Mouse (Mus musculus): ENCODE data around the gene Rapgefl1.
A peak's percentile ranks its signal among the peaks of the same experiment; 100 is the strongest.

The Rapgefl1 gene

GRCm38 (mm10) chr11:98858759-98859731, 22.5 kb downstream of the Rapgefl1 start:
- DNase-seq (ENCODE audit: low spot score in 2 of 2): peak; percentile 80 to 81

GRCm38 (mm10) chr11:98863028-98863750, 26.6 kb downstream of the Rapgefl1 start, which contains the start of gene Wipf2:
Gene Wipf2 (plus strand): TSS chr11:98863638.
- DNase-seq (ENCODE audit: low spot score in 2 of 2): peak; percentile 92 to 93

- DNase-seq (ENCODE audit: low spot score in 2 of 2): peak in 1 of 2 experiments; percentile 48
These were observed 27.3 kb downstream of the Rapgefl1 start for GRCm38 (mm10) chr11:98863751-98864429.

- no peak for DNase-seq (ENCODE audit: low spot score in 2 of 2)
These were observed 30.7 kb downstream of the Rapgefl1 start for GRCm38 (mm10) chr11:98867293-98867692.

- no peak for DNase-seq (ENCODE audit: low spot score in 2 of 2)
These were observed 33.3 kb downstream of the Rapgefl1 start for GRCm38 (mm10) chr11:98869906-98870305.

- DNase-seq (ENCODE audit: low spot score in 2 of 2): no peak
These were observed 34.2 kb downstream of the Rapgefl1 start for GRCm38 (mm10) chr11:98870791-98871190.

GRCm38 (mm10) chr11:98871416-98871815, 34.8 kb downstream of the Rapgefl1 start:
- DNase-seq (ENCODE audit: low spot score in 2 of 2): no peak

- DNase-seq (ENCODE audit: low spot score in 2 of 2): peak; percentile 68 to 85
These were observed 35.5 kb downstream of the Rapgefl1 start for GRCm38 (mm10) chr11:98872040-98872439.

- DNase-seq (ENCODE audit: low spot score in 2 of 2): no peak
These were observed 37.3 kb downstream of the Rapgefl1 start for GRCm38 (mm10) chr11:98873900-98874299.

GRCm38 (mm10) chr11:98877001-98877400, 40.4 kb downstream of the Rapgefl1 start:
- DNase-seq (ENCODE audit: low spot score in 2 of 2): no peak

GRCm38 (mm10) chr11:98887703-98888102, 51.1 kb downstream of the Rapgefl1 start:
- DNase-seq (ENCODE audit: low spot score in 2 of 2): no peak

- no peak for DNase-seq (ENCODE audit: low spot score in 2 of 2)
These were observed 52.5 kb downstream of the Rapgefl1 start for GRCm38 (mm10) chr11:98889077-98889476.

- no peak for DNase-seq (ENCODE audit: low spot score in 2 of 2)
These were observed 53.4 kb downstream of the Rapgefl1 start for GRCm38 (mm10) chr11:98889977-98890376.

- DNase-seq (ENCODE audit: low spot score in 2 of 2): no peak
These were observed 55.8 kb downstream of the Rapgefl1 start for GRCm38 (mm10) chr11:98892426-98892825.

GRCm38 (mm10) chr11:98900529-98901125, 64.0 kb downstream of the Rapgefl1 start:
- no peak for DNase-seq (ENCODE audit: low spot score in 2 of 2)

GRCm38 (mm10) chr11:98902621-98903245, 66.1 kb downstream of the Rapgefl1 start:
- DNase-seq (ENCODE audit: low spot score in 2 of 2): no peak

Data from right cerebral cortex, postnatal 36 days (tissue).